Mouse (Mus musculus) brain, adult 10 weeks (tissue): ENCODE measurements around the gene Vps37b. TPM values are rescaled to one million over a fixed set of nuclear protein-coding genes. Genes with fewer than 3 reads are reported as not detected.

Experiments
- polyA plus RNA-seq: library from polyadenylated mRNA; stranded (reverse); fragments of 350-450 nt; fragmentation: Illumina TruSeq; extraction: RNeasy Lipid Tissue Mini Kit (QIAGEN cat#74804); gene quantifications from one replicate; pipeline ENCODE4 v1.2.3, GENCODE M21; 2015; ENCODE audit warnings: low read depth, low replicate concordance

The Vps37b gene
- polyA plus RNA-seq: 23.9 TPM

GRCm38 (mm10) chr5:124032001-124032508, at the start of gene Vps37b:
Gene Vps37b (minus strand): TSS chr5:124032270.

GRCm38 (mm10) chr5:123973299-123974178, 58.5 kb downstream of the Vps37b start, which contains the start of gene Hip1r:
Gene Hip1r (plus strand): TSS chr5:123973628.

Other genes starting within 250 kb of the Vps37b start
- not detected for gene Hcar2, start 166.8 kb downstream of the Vps37b start, polyA plus RNA-seq
- 0.86 TPM for gene Hcar1, start 152.2 kb downstream of the Vps37b start, polyA plus RNA-seq
- 91.9 TPM for gene Denr, start 125.1 kb downstream of the Vps37b start, polyA plus RNA-seq
- gene Gm43518, start 104.9 kb downstream of the Vps37b start, polyA plus RNA-seq: not detected
- gene Ccdc62, start 101.6 kb downstream of the Vps37b start, polyA plus RNA-seq: 4.3 TPM
- 31.9 TPM for gene Hip1r, start 58.6 kb downstream of the Vps37b start, polyA plus RNA-seq
- gene Abcb9, start 63.5 kb upstream of the Vps37b start, polyA plus RNA-seq: 33.6 TPM
- 42.4 TPM for gene Ogfod2, start 80.0 kb upstream of the Vps37b start, polyA plus RNA-seq
- 59.9 TPM for gene Arl6ip4, start 83.8 kb upstream of the Vps37b start, polyA plus RNA-seq
- 93.4 TPM for gene Pitpnm2, start 217.5 kb upstream of the Vps37b start, polyA plus RNA-seq